ENCODE assay signal across 12 mouse cellular contexts in genomic region chr5:20018063-20018462, GRCm38 (mm10).
"Had no signal": no experiment of that assay in that cellular context is flagged by ENCODE, and none has a peak within 500 bp of the region (broad histone marks: within the 10 kb centered on the region; RNA-seq: fewer than 3 reads in every experiment).

No protein-coding gene starts in this region.

- H3K27me3 ChIP-seq: liver, embryonic 15.5 days; megakaryocyte, embryonic 14.5 days had no signal

- DNase-seq: layer of hippocampus, adult 9-11 months; lung, adult 2 months; lung, postnatal 14 days; right cerebral cortex, postnatal 14 days; thymus, postnatal 4 days had no signal

- H3K27ac ChIP-seq: limb, embryonic 10.5 days; liver, embryonic 15.5 days; macrophage had no signal

- H3K9me3 ChIP-seq: limb, embryonic 10.5 days; liver, embryonic 15.5 days had no signal

- H3K9ac ChIP-seq: liver, embryonic 15.5 days had no signal

- H3K4me2 ChIP-seq: liver, embryonic 11.5 days; liver, embryonic 15.5 days; midbrain, embryonic 11.5 days had no signal

- H3K4me3 ChIP-seq: limb, embryonic 10.5 days; liver, embryonic 15.5 days; megakaryocyte, embryonic 14.5 days had no signal

- H3K36me3 ChIP-seq: limb, embryonic 10.5 days; liver, embryonic 15.5 days had no signal

- ATAC-seq: midbrain, embryonic 16.5 days had no signal

- H3K4me1 ChIP-seq: limb, embryonic 10.5 days; liver, embryonic 15.5 days; megakaryocyte, embryonic 14.5 days had no signal
